Mouse (Mus musculus) liver, adult 2 months (tissue): ENCODE results near the gene Tnni3.

Source experiments
- CTCF ChIP-seq: fragments of 200-500 bp; IDR thresholded peaks from 2 replicates; pipeline ENCODE4 v1.5.1; 2011; ENCODE audit warnings: low read depth, low read length, control low read depth
- POLR2A ChIP-seq: fragments of 200-500 bp; IDR thresholded peaks from 2 replicates; pipeline ENCODE4 v1.6.1; 2011; ENCODE audit warnings: low read length, control low read depth; ENCODE audit not compliant: insufficient read depth; ENCODE audit errors: extremely low read depth

DNA sequence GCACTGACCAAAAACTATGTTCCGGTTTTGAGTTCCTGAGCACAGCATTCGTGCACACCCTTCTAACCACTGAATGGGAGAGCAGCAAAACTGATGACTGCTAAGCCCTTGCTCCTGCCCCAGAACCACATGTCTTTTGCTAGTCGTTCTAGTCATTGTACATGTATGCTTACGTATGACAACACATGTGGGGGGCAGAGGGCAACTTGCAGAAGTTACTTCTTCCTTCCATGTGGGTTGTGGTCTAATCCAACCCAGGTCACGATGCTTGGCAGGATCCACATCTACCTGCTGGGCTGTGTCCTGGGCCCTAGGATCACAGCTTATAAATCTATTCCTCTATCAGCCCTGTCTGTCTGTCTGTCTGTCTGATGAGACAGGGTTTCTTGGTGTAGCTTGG lies 20.2 kb downstream of the Tnni3 start:
- TF ChIP-seq POLR2A (no peak), CTCF (no peak)
